Mouse (Mus musculus): Measurements from ENCODE around the gene Pold4. TPM values are rescaled to one million over a fixed set of nuclear protein-coding genes. Genes with fewer than 3 reads are reported as not detected.
"Not testable (repeated sequence)": the region's sequence is repeated elsewhere in the genome, so short reads cannot be mapped to it uniquely, and the experiment has no call there.

Pold4 gene
- total and polyA plus RNA-seq, 2 experiments = 27.2 to 60.4 TPM

- 87% methylated on average over 4 of the region's 4 CpGs for WGBS
- Histone ChIP-seq H3K4me3 (ENCODE audit: insufficient read depth, low read depth, low read length) (no peak overlapping the region), H3K4me1 (ENCODE audit: control insufficient read depth, insufficient read depth, low read length) (no peaks in the 10 kb centered on the region; the same call in 1 of the 2 replicates), H3K9ac (ENCODE audit: low read depth, low read length) (no peak overlapping the region), H3K36me3 (ENCODE audit: control insufficient read depth, insufficient read depth, low read length) (no peaks in the 10 kb centered on the region), H3K27me3 (ENCODE audit: control insufficient read depth, insufficient read depth, low read length) (no peaks in the 10 kb centered on the region), H3K27ac (replicated peaks; ENCODE audit: insufficient read depth, low read depth, low read length) (no peak overlapping the region), H3K79me2 (ENCODE audit: control insufficient read depth, insufficient read depth, low read length) (no peaks in the 10 kb centered on the region)
- no peak for TF ChIP-seq CTCF (IDR thresholded peaks at IDR 0.05; ENCODE audit: low read depth, low read length)
- no peak for TF ChIP-seq POLR2A (IDR thresholded peaks at IDR 0.05; ENCODE audit: extremely low read depth, insufficient read depth, low read length)
- no peak for DNase-seq (ENCODE audit: extremely low read depth, low read depth, low spot score)
Observed at GRCm38 (mm10) chr19:4234548-4234947, 2.8 kb downstream of the Pold4 start.

- no peak overlapping the region for H3K9ac ChIP-seq (ENCODE audit: low read depth, low read length)
- TF ChIP-seq POLR2A (IDR thresholded peaks at IDR 0.05; ENCODE audit: extremely low read depth, insufficient read depth, low read length) (no peak), CTCF (IDR thresholded peaks at IDR 0.05; ENCODE audit: low read depth, low read length) (no peak)
- no peak overlapping the region for H3K4me3 ChIP-seq (ENCODE audit: insufficient read depth, low read depth, low read length)
- H3K4me1 ChIP-seq (ENCODE audit: control insufficient read depth, insufficient read depth, low read length) = peaks cover 2% of the 10 kb centered on the region
- no peaks in the 10 kb centered on the region for H3K36me3 ChIP-seq (ENCODE audit: control insufficient read depth, insufficient read depth, low read length)
- H3K27ac ChIP-seq (replicated peaks; ENCODE audit: insufficient read depth, low read depth, low read length) = no peak overlapping the region
- H3K79me2 ChIP-seq (ENCODE audit: control insufficient read depth, insufficient read depth, low read length) = no peaks in the 10 kb centered on the region
- no peaks in the 10 kb centered on the region for H3K27me3 ChIP-seq (ENCODE audit: control insufficient read depth, insufficient read depth, low read length)
- WGBS = 24% methylated on average over 8 of the region's 8 CpGs
- peak; percentile 30 for DNase-seq (ENCODE audit: extremely low read depth, low read depth, low spot score)
Observed at GRCm38 (mm10) chr19:4240247-4240668, 8.6 kb downstream of the Pold4 start.

- Histone ChIP-seq H3K79me2 (ENCODE audit: control insufficient read depth, insufficient read depth, low read length) (no peaks in the 10 kb centered on the region), H3K36me3 (ENCODE audit: control insufficient read depth, insufficient read depth, low read length) (no peaks in the 10 kb centered on the region), H3K4me3 (ENCODE audit: insufficient read depth, low read depth, low read length) (no peak overlapping the region), H3K9ac (ENCODE audit: low read depth, low read length) (no peak overlapping the region), H3K4me1 (ENCODE audit: control insufficient read depth, insufficient read depth, low read length) (peaks cover 2% of the 10 kb centered on the region), H3K27ac (replicated peaks; ENCODE audit: insufficient read depth, low read depth, low read length) (no peak overlapping the region), H3K27me3 (ENCODE audit: control insufficient read depth, insufficient read depth, low read length) (no peaks in the 10 kb centered on the region)
- WGBS = 85% methylated on average over 3 of the region's 3 CpGs
- TF ChIP-seq POLR2A (IDR thresholded peaks at IDR 0.05; ENCODE audit: extremely low read depth, insufficient read depth, low read length) (no peak), CTCF (IDR thresholded peaks at IDR 0.05; ENCODE audit: low read depth, low read length) (no peak)
- no peak for DNase-seq (ENCODE audit: extremely low read depth, low read depth, low spot score)
Observed at GRCm38 (mm10) chr19:4242416-4242815, 10.7 kb downstream of the Pold4 start.

GRCm38 (mm10) chr19:4244775-4245174, 13.1 kb downstream of the Pold4 start:
- H3K4me1 ChIP-seq (ENCODE audit: control insufficient read depth, insufficient read depth, low read length) = peaks cover 2% of the 10 kb centered on the region
- no peak for DNase-seq (ENCODE audit: extremely low read depth, low read depth, low spot score)
- 92% methylated on average over 6 of the region's 6 CpGs for WGBS
- no peak overlapping the region for H3K4me3 ChIP-seq (ENCODE audit: insufficient read depth, low read depth, low read length)
- no peaks in the 10 kb centered on the region for H3K36me3 ChIP-seq (ENCODE audit: control insufficient read depth, insufficient read depth, low read length)
- TF ChIP-seq POLR2A (IDR thresholded peaks at IDR 0.05; ENCODE audit: extremely low read depth, insufficient read depth, low read length) (no peak), CTCF (IDR thresholded peaks at IDR 0.05; ENCODE audit: low read depth, low read length) (no peak)
- no peaks in the 10 kb centered on the region for H3K27me3 ChIP-seq (ENCODE audit: control insufficient read depth, insufficient read depth, low read length)
- no peaks in the 10 kb centered on the region for H3K79me2 ChIP-seq (ENCODE audit: control insufficient read depth, insufficient read depth, low read length)
- no peak overlapping the region for H3K9ac ChIP-seq (ENCODE audit: low read depth, low read length)
- no peak overlapping the region for H3K27ac ChIP-seq (replicated peaks; ENCODE audit: insufficient read depth, low read depth, low read length)

GRCm38 (mm10) chr19:4247010-4247409, 15.3 kb downstream of the Pold4 start:
- WGBS = 58% methylated on average over 1 of the region's 1 CpGs
- no peak overlapping the region for H3K4me3 ChIP-seq (ENCODE audit: insufficient read depth, low read depth, low read length)
- H3K36me3 ChIP-seq (ENCODE audit: control insufficient read depth, insufficient read depth, low read length) = no peaks in the 10 kb centered on the region
- no peaks in the 10 kb centered on the region for H3K27me3 ChIP-seq (ENCODE audit: control insufficient read depth, insufficient read depth, low read length)
- DNase-seq (ENCODE audit: extremely low read depth, low read depth, low spot score) = no peak
- no peak overlapping the region for H3K27ac ChIP-seq (replicated peaks; ENCODE audit: insufficient read depth, low read depth, low read length)
- H3K9ac ChIP-seq (ENCODE audit: low read depth, low read length) = no peak overlapping the region
- H3K79me2 ChIP-seq (ENCODE audit: control insufficient read depth, insufficient read depth, low read length) = no peaks in the 10 kb centered on the region
- H3K4me1 ChIP-seq (ENCODE audit: control insufficient read depth, insufficient read depth, low read length) = no peaks in the 10 kb centered on the region
- TF ChIP-seq CTCF (IDR thresholded peaks at IDR 0.05; ENCODE audit: low read depth, low read length) (no peak), POLR2A (IDR thresholded peaks at IDR 0.05; ENCODE audit: extremely low read depth, insufficient read depth, low read length) (no peak)

GRCm38 (mm10) chr19:4248683-4249082, 17.0 kb downstream of the Pold4 start:
- not testable (repeated sequence) for H3K4me3 ChIP-seq (ENCODE audit: insufficient read depth, low read depth, low read length); DNase-seq (ENCODE audit: extremely low read depth, low read depth, low spot score); H3K4me1 ChIP-seq (ENCODE audit: control insufficient read depth, insufficient read depth, low read length); H3K79me2 ChIP-seq (ENCODE audit: control insufficient read depth, insufficient read depth, low read length); H3K27ac ChIP-seq (replicated peaks; ENCODE audit: insufficient read depth, low read depth, low read length); H3K36me3 ChIP-seq (ENCODE audit: control insufficient read depth, insufficient read depth, low read length); H3K27me3 ChIP-seq (ENCODE audit: control insufficient read depth, insufficient read depth, low read length); H3K9ac ChIP-seq (ENCODE audit: low read depth, low read length)
- WGBS = 35% methylated on average over 1 of the region's 1 CpGs

Measured in liver, adult 2 months (tissue).